Mouse (Mus musculus) right cerebral cortex, postnatal 14 days (tissue): ENCODE data around the gene Mcoln2.

Source experiments
- DNase-seq: peaks from one replicate; pipeline ENCODE4 v3.0.0; 2022

The Mcoln2 gene

DNA sequence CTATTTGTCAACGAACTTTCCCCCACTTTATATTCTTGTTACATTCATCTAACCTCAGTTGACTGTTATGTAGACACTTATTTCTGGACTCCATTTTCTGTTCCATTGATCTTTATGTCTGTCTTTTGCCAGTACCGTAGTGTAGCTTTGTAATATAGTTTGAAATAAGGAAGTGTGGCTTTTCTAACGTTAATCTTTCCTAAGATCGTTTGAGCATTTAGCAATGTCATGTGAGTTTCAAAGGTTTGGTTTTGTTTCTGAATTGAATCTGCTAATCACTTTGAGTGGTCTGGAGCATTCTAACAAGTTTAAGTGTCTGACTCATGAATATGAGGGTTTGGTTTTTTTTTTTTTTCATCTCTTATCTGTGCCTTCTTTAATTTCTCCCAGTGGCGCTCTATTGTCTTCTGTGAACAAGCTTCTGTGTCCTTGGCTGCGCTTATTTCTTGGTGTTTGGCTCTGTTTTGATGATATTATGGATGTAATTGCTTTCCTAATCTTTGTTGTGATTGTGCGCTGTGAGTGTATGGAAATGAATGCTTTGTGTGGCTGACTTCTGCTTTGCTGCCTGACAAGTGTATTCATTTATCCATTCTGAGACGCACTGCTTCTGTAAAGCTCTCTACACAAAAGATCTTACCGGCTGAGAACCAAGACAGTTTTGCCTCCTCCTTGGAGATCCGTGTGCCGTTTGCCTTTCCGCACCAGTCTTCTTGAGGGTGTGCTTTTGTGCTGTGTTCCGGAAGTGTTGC, 79.1 kb downstream of the Mcoln2 start:
- no peak for DNase-seq

DNA sequence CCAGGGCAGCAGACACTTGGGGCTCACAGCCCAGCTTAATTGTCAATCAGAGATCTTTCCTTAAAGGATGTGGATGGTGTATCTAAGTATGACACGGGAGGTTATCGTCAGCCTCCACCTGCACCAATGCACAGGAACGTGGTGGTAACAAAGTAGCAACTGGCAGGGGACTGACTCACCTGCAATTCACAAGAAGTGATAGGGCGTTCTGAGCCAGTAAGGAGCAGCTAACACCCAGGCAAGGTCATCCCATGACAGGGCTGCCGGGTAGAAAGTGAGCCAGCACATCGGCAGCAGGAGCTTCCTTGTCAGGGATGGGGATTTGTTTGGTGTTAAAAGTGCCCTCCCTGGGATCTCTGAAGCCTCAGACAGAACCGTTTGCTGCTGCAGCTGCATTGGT, 83.1 kb downstream of the Mcoln2 start:
- no peak for DNase-seq

DNA sequence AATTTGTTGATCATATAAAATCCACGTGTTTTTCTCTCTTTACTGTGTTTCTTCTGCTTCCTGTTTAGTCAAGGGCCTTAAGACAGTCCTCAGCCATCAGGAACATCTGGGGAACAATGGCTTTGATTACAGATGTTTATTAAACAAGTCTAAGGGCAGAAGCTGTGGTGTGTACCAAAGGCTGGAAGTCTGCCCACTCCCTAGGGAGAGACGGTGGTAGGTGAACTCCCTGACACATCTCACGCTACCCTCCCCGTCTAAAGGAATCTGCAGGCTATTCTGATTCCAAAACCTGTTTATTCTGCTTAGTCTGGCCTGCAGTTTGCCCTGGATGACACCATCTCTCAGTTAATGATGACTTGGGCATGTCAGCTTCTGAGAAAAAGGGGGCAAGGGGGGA, 84.1 kb downstream of the Mcoln2 start:
- DNase-seq, result no peak

DNA sequence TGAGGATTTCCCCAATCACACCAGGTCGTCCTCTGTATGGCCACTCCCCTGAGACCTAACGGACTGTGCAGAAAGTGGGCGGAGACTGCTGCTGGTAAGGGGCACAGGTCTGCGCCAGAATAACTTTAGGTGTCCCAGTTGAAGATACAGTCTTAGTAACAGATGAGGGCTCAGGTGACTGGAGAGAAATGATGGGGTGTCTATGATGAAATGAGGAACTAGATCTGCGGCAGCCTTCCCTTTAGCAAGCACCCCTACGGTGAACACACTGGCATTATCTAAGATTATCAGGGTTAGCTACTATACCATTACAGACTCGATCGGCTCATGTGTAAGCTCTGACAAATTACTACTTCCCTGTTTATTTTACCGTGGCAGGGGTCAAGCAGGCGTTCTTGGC, 84.9 kb downstream of the Mcoln2 start:
- no peak for DNase-seq

DNA sequence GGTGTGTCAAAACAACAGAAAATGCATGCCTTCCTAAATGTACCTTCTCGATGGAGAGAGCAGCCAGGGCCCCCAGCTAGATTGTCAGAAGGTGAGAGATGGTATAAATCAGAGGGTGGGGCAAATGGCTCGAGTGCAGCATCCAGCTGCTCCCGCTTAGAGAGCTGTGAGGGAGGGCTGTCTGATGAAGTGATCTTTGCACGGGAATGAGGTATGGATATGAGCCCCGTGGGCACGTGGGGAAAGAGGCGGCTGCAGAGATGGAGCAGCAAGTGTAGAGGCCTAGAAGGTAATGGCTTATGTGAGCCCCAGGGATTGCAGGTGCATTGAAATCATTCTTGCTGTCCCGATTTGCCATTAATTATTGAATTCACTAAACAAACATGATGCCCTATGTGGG, 86.6 kb downstream of the Mcoln2 start:
- no peak for DNase-seq

DNA sequence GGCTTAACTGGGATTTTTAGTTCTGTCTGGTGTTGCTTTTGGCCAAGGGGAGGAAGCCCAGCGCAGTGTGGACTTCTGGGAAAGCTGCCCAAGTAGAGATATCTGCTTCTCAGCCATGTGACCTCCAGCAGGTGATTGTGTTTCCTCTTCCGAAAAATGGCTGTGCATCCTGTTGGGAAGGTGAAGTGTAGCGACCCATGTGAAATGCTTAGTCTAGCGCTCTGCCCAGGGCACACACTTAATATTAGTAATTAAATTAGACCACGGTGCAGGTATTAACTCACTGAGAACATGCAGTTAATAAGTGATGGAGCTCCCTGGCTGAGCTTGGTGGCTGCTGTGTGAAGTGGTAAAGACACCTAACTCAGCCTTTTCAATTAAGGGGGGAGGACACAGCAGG, 88.0 kb downstream of the Mcoln2 start:
- DNase-seq, result no peak

DNA sequence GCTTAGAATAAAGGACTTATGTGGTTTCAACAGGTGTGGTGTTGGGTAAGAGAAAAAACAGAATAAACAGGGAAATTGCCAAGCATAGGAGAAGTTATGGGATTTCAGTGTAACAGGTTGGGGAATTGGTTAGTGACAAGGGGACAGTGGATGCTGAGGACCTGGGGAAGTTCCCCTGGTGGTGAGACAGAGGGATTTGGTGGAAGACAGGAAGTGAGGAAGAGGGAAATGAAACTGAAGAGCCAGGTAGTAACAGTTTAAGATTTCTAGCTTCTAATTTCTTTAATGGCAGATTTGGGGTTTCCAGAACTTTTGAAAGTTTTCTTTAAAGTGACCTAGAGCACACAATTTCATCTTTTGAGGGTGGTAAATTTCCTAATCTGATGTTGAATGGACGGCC, 95.0 kb downstream of the Mcoln2 start:
- no peak for DNase-seq
